Mouse (Mus musculus): ENCODE data around the gene Slc26a9.

Slc26a9 gene

DNA sequence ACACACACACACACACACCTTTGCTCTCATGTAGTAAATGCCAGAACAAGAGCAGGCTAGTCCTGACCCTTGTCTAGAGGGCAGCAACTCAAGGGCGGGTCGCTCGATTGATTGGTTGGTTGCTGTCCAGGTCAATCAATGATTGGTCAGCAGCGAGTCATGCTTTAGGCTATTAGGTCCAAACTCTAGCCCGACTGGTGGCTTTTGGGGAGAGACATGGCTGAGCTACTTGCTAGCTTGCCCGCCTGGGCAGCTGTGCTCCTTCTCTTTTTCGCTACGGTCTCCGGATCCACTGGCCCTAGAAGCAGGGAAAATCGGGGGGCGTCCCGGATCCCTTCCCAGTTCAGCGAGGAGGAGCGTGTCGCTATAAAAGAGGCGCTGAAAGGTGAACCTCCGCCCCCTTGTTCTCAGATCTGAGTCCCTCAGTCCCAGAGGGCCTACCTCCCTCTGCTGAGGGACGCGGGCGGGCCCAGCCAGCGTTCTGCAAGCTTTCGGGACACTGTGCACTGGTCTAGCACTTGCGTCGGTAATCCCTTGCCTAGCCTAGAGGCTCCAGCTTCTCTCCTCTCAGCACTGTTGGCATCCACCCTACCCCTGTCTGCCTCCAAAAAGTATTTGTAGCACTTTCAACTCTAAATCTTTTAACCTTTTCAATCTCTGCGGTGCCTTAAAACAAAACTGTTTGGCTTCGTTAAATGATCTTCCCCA is 53.5 kb downstream of the Slc26a9 start, which contains the start of gene Pm20d1:
Gene Pm20d1, plus strand, starts transcription at position 180 of the 708 bp plus-strand sequence.
- ChIA-PET CTCF (interaction anchor here (0.7 to 1.3 kb wide), 9 partner anchors 9 to 236 kb away, joined by 3 to 5 read pairs (median 3); partner anchors contain the start of gene Rab29 (in 1 of the 4)), POLR2A (interaction anchor here (0.6 to 2.3 kb wide), 33 partner anchors 8 to 681 kb away, joined by 3 to 13 read pairs (median 4); partner anchors contain the start of genes Fam72a (in 3 of the 4), Slc41a1 (in 3 of the 4) and Srgap2 (in 2 of the 4))

DNA sequence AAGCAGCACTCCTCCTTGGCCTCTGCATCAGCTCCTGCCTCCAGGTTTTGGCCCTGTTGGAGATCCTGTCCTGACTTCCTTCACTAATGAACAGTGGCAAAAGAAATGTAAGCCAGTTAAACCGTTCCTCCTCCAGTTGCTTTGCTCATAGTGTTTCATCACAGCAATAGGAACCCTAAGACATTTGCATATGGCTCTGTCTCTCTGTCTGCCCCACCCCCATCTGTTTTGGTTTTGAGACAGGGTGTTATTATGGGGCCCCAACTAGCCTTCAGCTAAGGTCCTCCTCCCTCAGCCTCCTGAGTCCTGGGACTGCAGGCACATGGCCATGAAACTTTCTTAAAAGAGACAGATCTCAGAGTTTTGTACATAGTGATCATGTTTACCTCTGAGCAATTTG is 56.2 kb downstream of the Slc26a9 start:
- POLR2A ChIA-PET, result no interaction called here
- CTCF ChIA-PET, result no interaction called here

DNA sequence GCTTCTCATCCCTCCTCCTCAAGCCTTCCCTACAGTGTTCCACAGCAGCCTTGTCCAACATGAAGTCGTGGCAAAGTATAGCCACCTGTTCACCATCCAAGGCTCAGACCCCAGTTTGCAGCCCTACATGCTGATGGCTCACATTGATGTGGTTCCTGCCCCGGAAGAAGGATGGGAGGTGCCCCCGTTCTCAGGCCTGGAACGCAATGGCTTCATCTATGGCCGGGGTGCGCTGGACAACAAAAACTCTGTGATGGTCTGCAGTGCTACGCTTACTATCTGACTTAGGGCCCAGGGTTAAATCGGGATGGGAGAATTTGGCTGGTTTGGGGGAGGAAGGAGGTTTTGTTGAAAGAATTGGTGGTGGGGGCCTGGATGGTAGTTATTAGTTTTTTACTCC is 57.2 kb downstream of the Slc26a9 start:
- ChIA-PET POLR2A (interaction anchor here in 1 of 4 experiments (0.7 kb wide), 1 partner anchor 37 kb away, joined by 3 read pairs; no protein-coding TSS in a partner anchor), CTCF (no interaction called here)

DNA sequence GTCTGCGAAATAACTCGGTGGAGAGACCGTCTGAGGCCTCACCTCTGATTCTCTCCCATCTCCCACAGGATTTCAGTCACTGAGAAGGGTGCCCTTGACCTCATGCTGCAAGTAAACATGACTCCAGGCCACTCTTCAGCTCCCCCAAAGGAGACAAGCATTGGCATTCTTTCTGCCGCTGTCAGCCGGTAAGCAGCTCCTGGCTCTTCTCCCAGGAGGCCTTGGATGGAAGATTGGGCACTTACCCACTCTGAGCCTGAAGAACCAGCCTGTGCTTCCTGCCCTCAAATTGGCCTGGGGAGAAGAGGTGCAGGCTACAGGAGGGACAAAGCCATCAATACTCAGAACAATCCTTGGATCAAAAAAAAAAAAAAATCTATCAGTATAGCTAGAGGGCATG is 58.8 kb downstream of the Slc26a9 start:
- CTCF ChIA-PET, result interaction anchor here in 1 of 4 experiments (0.6 kb wide), 1 partner anchor 25 kb away, joined by 4 read pairs; the partner anchor contains the start of gene Slc41a1
- POLR2A ChIA-PET, result interaction anchor here in 2 of 4 experiments (0.7 to 1.4 kb wide), 3 partner anchors 25 to 161 kb away, joined by 3 to 9 read pairs (median 5); partner anchors contain the start of gene Slc41a1 (in 1 of the 2)

DNA sequence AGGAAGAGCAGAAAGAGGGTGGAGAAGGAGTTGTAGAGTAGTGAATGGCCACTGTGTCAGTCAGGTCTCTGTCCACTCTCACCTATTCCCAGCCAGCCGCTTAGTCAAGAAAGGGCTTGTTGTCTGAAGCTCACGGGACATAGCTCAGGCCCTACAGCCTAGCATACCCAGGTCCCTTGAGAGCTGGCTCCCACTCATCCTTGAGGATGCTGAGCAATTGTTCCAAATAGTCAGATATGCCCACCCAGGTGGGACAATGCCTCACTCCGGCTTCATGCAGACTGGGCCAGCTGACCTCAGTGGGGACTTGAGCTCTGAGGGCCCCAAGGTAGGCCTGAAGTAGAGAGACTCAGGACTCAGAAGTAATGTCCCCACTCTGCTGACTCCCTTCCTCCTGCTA is 60.3 kb downstream of the Slc26a9 start:
- ChIA-PET CTCF (interaction anchor here in 1 of 4 experiments (0.6 kb wide), 1 partner anchor 65 kb away, joined by 5 read pairs; no protein-coding TSS in a partner anchor), POLR2A (interaction anchor here in 2 of 4 experiments (0.5 to 1.4 kb wide), 3 partner anchors 23 to 139 kb away, joined by 3 to 9 read pairs (median 3); partner anchors contain the start of gene Slc41a1 (in 1 of the 2))

DNA sequence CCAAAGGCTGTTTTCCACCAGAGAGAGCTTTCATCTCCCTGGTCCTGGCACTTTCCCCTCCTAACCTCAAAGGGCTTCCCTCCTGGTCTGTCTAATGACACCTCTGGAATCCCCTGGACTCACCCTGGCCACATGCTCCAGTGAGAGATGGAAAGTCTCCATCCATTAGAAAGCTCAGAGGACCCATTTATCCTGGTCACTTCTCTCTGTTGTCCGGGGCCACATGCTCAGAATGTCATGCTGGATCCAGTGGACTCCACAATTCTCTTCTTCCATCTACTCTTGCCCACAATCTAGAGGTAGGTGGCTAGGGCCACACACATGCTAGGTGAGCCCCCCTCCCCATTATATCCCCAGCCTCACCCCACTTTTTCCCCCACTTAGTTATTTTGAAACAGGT is 65.2 kb downstream of the Slc26a9 start:
- ChIA-PET CTCF (interaction anchor here in 1 of 4 experiments (0.6 kb wide), 1 partner anchor 262 kb away, joined by 3 read pairs; no protein-coding TSS in a partner anchor), POLR2A (interaction anchor here in 2 of 4 experiments (0.7 to 3.1 kb wide), 3 partner anchors 11 to 94 kb away, joined by 3 to 11 read pairs (median 4); partner anchors contain the start of gene Pm20d1 (in 1 of the 2))

DNA sequence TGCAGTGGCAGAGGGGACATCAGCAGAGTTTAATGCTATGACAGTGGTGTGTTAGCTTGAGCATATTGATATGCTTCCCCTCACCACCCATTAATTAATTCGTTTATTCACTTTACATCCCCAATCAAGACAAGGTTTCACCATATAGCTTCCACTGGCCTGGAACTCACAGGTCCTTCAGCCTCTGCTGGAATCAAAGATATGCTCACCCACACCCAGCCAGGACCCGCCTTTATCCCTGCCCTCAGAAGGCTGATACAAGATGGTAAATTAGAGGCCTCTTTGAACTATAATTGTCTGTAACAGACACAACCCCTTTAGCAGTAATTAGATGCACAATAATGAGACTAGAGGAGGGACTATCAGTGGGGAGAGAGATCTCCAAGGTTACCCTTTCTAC is 65.8 kb downstream of the Slc26a9 start:
- ChIA-PET POLR2A (interaction anchor here in 2 of 4 experiments (0.6 to 3.1 kb wide), 4 partner anchors 12 to 198 kb away, joined by 3 to 11 read pairs (median 6); partner anchors contain the start of gene Pm20d1 (in 2 of the 2)), CTCF (no interaction called here)

DNA sequence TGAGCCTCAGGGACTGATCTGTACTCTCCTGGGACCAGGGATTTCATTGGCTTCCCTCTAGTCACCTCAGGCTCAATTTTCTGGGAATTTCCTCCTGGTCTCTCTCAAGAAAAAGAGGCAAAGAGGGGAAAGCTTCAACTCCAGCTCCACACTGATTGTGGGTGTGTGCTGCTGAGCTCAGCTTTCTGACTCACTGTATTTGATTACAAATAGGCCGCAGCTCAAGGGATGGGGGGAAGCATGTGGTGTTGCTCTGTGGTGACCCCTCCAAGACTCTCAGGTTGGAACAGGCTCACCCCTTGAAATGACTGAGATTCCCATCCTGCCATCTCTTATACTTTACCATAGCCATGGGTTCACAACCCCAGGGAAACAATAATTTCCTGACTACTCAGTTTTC is 67.6 kb downstream of the Slc26a9 start:
- ChIA-PET CTCF (interaction anchor here in 3 of 4 experiments (0.5 to 1.2 kb wide), 3 partner anchors 17 to 172 kb away, joined by 3 to 5 read pairs (median 4); no protein-coding TSS in a partner anchor), POLR2A (interaction anchor here in 3 of 4 experiments (1.2 to 3.1 kb wide), 7 partner anchors 12 to 243 kb away, joined by 3 to 11 read pairs (median 4); partner anchors contain the start of genes Pm20d1 (in 2 of the 3) and Slc41a1 (in 1 of the 3))

DNA sequence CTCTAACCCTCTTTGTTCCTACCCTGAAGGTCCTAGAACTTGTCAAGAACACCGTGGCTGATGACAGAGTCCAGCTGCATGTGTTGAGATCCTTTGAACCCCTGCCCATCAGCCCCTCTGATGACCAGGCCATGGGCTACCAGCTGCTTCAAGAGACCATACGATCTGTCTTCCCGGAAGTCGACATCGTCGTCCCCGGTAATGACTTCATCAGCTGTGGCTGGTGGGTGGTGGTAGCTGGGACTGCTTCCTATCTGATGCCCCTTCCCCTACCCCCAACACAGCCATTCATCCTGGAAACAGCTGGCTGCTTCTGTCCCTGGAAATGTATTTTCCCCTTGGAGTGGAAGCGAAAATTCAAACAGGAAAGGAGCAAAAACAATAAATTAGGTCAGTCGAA is 68.2 kb downstream of the Slc26a9 start:
- ChIA-PET POLR2A (interaction anchor here in 2 of 4 experiments (1.2 to 1.5 kb wide), 6 partner anchors 11 to 244 kb away, joined by 3 to 4 read pairs (median 4); partner anchors contain the start of genes Pm20d1 (in 1 of the 2) and Slc41a1 (in 1 of the 2)), CTCF (interaction anchor here in 2 of 4 experiments (1.0 to 1.2 kb wide), 2 partner anchors 100 to 171 kb away, joined by 3 to 5 read pairs; no protein-coding TSS in a partner anchor)

DNA sequence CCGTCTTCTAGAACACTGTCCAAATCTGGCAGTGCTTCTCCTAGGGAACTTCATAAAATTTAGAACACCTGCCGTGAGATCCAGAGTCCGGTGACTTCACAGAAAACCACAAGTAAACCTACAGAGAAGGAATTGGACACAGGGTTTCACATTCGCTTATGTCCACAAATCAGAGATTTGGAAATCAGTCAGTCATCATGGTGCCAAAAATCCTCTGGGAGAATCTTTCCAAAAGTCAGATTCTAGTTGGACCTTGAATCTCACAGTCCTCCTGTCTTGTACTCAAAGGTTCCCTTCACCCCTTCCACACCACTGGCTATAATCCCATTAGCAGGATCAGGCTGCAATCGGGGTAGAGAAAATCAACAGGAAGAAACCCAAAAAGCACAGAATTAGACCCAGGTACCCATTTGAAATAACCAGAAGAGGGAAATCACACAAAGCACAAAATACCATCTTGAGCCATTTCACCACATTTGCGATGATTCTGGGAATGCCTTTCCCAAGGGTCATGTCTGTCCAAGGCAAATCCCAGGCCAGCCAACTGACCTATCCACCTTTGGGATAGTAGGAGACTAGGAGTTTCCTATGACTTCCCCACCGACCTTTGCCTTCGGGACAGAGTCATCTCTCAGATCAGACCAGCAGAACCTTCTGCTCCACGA is 68.9 kb downstream of the Slc26a9 start:
- ChIA-PET CTCF (interaction anchor here in 1 of 4 experiments (1.1 to 1.7 kb wide), 3 partner anchors 15 to 170 kb away, joined by 3 to 4 read pairs (median 3); partner anchors contain the start of gene Slc41a1), POLR2A (interaction anchor here in 1 of 4 experiments (0.6 kb wide), 2 partner anchors 98 to 195 kb away, joined by 3 to 4 read pairs; no protein-coding TSS in a partner anchor)

DNA sequence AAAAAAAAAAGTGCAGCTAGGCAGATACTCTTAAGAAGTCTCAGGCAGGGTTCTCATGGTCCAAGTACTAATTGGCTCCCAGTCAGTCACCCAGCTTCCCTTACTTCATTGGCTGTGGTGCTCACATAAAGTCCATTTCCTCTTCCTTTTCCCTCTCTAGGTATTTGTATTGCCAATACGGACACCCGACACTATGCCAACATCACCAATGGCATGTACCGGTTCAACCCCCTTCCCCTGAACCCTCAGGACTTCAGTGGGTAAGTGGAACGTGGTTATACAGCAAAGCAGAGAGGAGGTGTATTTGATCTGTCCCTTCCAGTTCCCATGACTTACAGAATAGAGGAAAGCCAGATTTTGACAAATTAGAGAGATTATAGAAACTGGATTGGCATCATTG is 69.9 kb downstream of the Slc26a9 start:
- CTCF ChIA-PET, result interaction anchor here (0.7 to 1.8 kb wide), 13 partner anchors 9 to 112 kb away, joined by 3 to 7 read pairs (median 4); partner anchors contain the start of gene Slc41a1 (in 2 of the 4)
- POLR2A ChIA-PET, result interaction anchor here in 3 of 4 experiments (0.6 to 1.3 kb wide), 5 partner anchors 10 to 196 kb away, joined by 3 to 4 read pairs (median 3); partner anchors contain the start of genes Pm20d1 (in 1 of the 3) and Slc41a1 (in 1 of the 3)

DNA sequence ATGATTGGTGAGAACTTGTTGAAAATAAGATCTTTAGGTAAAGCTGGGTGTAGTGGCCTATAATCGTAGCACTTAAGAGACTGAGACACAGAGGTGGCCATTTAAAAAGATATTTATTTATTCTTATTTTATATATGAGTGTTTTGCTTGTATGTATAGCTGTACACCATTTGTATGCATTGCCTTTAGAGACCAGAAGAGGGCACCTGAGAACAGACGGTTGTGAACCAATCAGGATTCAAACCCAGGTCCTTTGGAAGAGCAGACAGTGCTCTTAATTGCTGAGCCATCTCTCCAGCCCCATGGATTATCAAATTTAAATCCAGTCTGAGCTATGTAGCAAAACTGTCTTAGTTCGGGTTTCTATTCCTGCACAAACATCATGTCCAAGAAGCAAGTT is 70.4 kb downstream of the Slc26a9 start:
- CTCF ChIA-PET, result interaction anchor here (0.6 to 1.8 kb wide), 15 partner anchors 9 to 193 kb away, joined by 3 to 7 read pairs (median 3); partner anchors contain the start of gene Slc41a1 (in 2 of the 4)
- POLR2A ChIA-PET, result interaction anchor here in 2 of 4 experiments (0.7 to 1.3 kb wide), 4 partner anchors 9 to 17 kb away, joined by 3 to 4 read pairs (median 4); partner anchors contain the start of genes Pm20d1 (in 1 of the 2) and Slc41a1 (in 1 of the 2)

DNA sequence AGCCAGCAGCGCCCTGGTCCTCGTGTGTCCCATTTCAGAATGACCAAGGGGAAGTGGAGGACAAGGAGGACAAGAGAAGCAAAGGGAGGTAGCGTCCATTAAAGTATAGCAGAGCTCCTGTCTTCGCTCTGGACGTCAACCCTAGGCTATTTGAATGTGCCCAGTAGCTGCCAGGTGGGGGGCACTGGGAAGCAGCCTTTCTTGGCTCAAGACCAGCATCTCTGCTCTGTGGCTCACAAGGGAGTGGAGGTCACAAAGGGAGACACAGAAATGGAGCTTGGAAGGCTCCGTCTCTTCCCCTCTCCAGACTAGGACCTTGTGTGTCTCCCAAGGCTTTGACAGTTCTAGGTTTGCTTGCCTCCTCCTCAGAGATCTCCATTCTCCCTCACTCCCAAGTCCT is 73.1 kb downstream of the Slc26a9 start:
- ChIA-PET POLR2A (interaction anchor here in 2 of 4 experiments (0.6 to 4.2 kb wide), 9 partner anchors 11 to 73 kb away, joined by 3 to 20 read pairs (median 4); partner anchors contain the start of genes Pm20d1 (in 2 of the 2) and Slc41a1 (in 2 of the 2)), CTCF (interaction anchor here in 2 of 4 experiments (0.9 to 1.5 kb wide), 4 partner anchors 10 to 115 kb away, joined by 3 to 5 read pairs (median 4); no protein-coding TSS in a partner anchor)

DNA sequence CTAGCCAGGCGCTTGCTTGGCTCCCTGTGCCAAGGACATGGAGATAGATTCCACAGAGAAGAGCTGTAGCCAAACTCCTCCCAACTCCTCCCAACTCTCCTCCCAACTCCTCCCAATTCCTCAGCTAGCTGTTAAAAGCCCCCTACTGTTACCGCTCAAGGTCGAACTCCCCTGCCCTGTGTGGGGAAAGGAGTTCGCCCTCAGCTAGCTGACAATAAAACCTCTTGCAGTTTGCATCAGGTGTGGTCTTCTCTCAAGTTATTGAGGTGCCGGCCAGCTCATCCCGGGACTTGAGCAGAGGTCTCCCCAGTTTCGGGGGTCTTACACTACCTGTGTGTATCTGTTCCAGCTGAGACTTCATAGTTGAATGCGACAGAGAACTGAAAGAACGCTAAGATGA is 76.5 kb downstream of the Slc26a9 start:
- ChIA-PET POLR2A (interaction anchor here in 3 of 4 experiments (0.6 to 2.5 kb wide), 11 partner anchors 9 to 1971 kb away, joined by 3 to 9 read pairs (median 3); partner anchors contain the start of genes Elk4 (in 1 of the 3), Fam72a (in 1 of the 3), Pm20d1 (in 1 of the 3) and Srgap2 (in 1 of the 3)), CTCF (interaction anchor here in 2 of 4 experiments (0.7 to 1.1 kb wide), 3 partner anchors 62 to 225 kb away, joined by 3 read pairs; no protein-coding TSS in a partner anchor)

DNA sequence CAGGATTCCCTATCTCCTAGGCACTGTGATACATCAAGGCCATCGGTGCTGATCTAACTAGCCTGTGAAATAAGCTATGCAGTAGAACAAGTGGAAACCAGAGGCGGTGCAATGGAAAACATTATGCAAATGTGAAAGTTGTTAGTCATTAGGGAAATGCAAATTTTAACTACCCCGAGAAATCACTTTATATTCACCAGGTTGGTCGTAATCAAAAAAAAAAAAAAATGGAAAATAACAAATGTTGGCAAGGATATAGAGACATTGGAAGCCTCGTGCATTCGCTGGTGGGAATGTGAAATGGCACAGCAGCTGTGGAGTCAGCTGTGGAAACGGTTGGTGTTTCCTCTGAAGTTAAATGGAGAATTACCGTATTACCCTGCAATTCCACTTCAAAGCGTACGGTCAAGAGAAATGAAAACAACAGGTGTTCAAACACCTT is 77.1 kb downstream of the Slc26a9 start:
- ChIA-PET CTCF (interaction anchor here in 2 of 4 experiments (0.7 to 1.1 kb wide), 4 partner anchors 61 to 225 kb away, joined by 3 read pairs; no protein-coding TSS in a partner anchor), POLR2A (interaction anchor here (0.6 to 2.5 kb wide), 10 partner anchors 8 to 293 kb away, joined by 3 to 9 read pairs (median 4); partner anchors contain the start of genes Fam72a (in 1 of the 4), Pm20d1 (in 1 of the 4) and Srgap2 (in 1 of the 4))
